Mouse (Mus musculus): ENCODE results near the gene Olfr50. TPM values are rescaled to one million over a fixed set of nuclear protein-coding genes. Genes with fewer than 3 reads are reported as not detected.

Olfr50 gene
- not detected in 2 replicates for polyA plus RNA-seq (2016; fragmentation: Nextera tagmentation; extraction: Ambion mirVana)

GRCm38 (mm10) chr2:36790238-36790637 lies at the start of gene Olfr50:
TSS of gene Olfr50 (plus strand) at chr2:36790538.
- H3K36me3 ChIP-seq = no peaks in the 10 kb centered on the region
- H3K4me3 ChIP-seq = no peak within 1 kb of the TSS
- WGBS = 85% methylated on average over 2 of the region's 2 CpGs
- DNase-seq (ENCODE audit: low spot score) = no peak
- no peak within 1 kb of the TSS for H3K27ac ChIP-seq (replicated peaks)
- H3K4me1 ChIP-seq = no peaks in the 10 kb centered on the region
- H3K9me3 ChIP-seq (replicated peaks) = peaks cover 44% of the 10 kb centered on the region
- H3K27me3 ChIP-seq (ENCODE audit: low read depth, poor library complexity, severe bottlenecking) = no peaks in the 10 kb centered on the region

- Histone ChIP-seq H3K27me3 (ENCODE audit: low read depth, poor library complexity, severe bottlenecking) (no peaks in the 10 kb centered on the region), H3K4me3 (no peak within 1 kb of the TSS), H3K9me3 (replicated peaks) (peaks cover 29% of the 10 kb centered on the region), H3K36me3 (no peaks in the 10 kb centered on the region), H3K4me1 (no peaks in the 10 kb centered on the region), H3K27ac (replicated peaks) (no peak within 1 kb of the TSS)
- no peak for DNase-seq (ENCODE audit: low spot score)
- 77% methylated on average over 2 of the region's 2 CpGs for WGBS
These were observed 6.4 kb upstream of the Olfr50 start, which contains the start of gene Olfr348 for GRCm38 (mm10) chr2:36783976-36784375. TSS of gene Olfr348 (plus strand) at chr2:36784276.

- no peak within 1 kb of the TSS for H3K4me3 ChIP-seq
- H3K27me3 ChIP-seq (ENCODE audit: low read depth, poor library complexity, severe bottlenecking) = no peaks in the 10 kb centered on the region
- no peak for DNase-seq (ENCODE audit: low spot score)
- WGBS = 91% methylated on average over 1 of the region's 1 CpGs
- H3K27ac ChIP-seq (replicated peaks) = no peak within 1 kb of the TSS
- H3K9me3 ChIP-seq (replicated peaks) = peaks cover 52% of the 10 kb centered on the region
- no peaks in the 10 kb centered on the region for H3K4me1 ChIP-seq
- H3K36me3 ChIP-seq = no peaks in the 10 kb centered on the region
These were observed 26.6 kb downstream of the Olfr50 start, which contains the start of gene Olfr3 for GRCm38 (mm10) chr2:36816932-36817331. TSS of gene Olfr3 (minus strand) at chr2:36817032.

- 82% methylated on average over 1 of the region's 1 CpGs for WGBS
These were observed 55.7 kb downstream of the Olfr50 start, which contains the start of gene Olfr350 for GRCm38 (mm10) chr2:36846010-36846409. TSS of gene Olfr350 (plus strand) at chr2:36846310.

More at GRCm38 (mm10) chr2:36846010-36846409, 55.7 kb downstream of the Olfr50 start, which contains the start of gene Olfr350:
- Histone ChIP-seq H3K9me3 (replicated peaks) (peaks cover 56% of the 10 kb centered on the region), H3K36me3 (no peaks in the 10 kb centered on the region), H3K4me1 (no peaks in the 10 kb centered on the region), H3K27me3 (ENCODE audit: low read depth, poor library complexity, severe bottlenecking) (no peaks in the 10 kb centered on the region), H3K27ac (replicated peaks) (no peak within 1 kb of the TSS), H3K4me3 (no peak within 1 kb of the TSS)
- DNase-seq (ENCODE audit: low spot score) = no peak

Other genes with a start within 250 kb of the Olfr50 start
- gene Olfr344, start 223.9 kb upstream of the Olfr50 start, polyA plus RNA-seq (2016; fragmentation: Nextera tagmentation; extraction: Ambion mirVana) = not detected in 2 replicates
- not detected in 2 replicates for gene Olfr345, start 150.5 kb upstream of the Olfr50 start, polyA plus RNA-seq (2016; fragmentation: Nextera tagmentation; extraction: Ambion mirVana)
- not detected in 2 replicates for gene Olfr346, start 104.8 kb upstream of the Olfr50 start, polyA plus RNA-seq (2016; fragmentation: Nextera tagmentation; extraction: Ambion mirVana)
- not detected in 2 replicates for gene Olfr347, start 58.6 kb upstream of the Olfr50 start, polyA plus RNA-seq (2016; fragmentation: Nextera tagmentation; extraction: Ambion mirVana)
- not detected in 2 replicates for gene Olfr348, start 6.3 kb upstream of the Olfr50 start, polyA plus RNA-seq (2016; fragmentation: Nextera tagmentation; extraction: Ambion mirVana)
- not detected in 2 replicates for gene Olfr3, start 26.5 kb downstream of the Olfr50 start, polyA plus RNA-seq (2016; fragmentation: Nextera tagmentation; extraction: Ambion mirVana)
- not detected in 2 replicates for gene Olfr350, start 55.8 kb downstream of the Olfr50 start, polyA plus RNA-seq (2016; fragmentation: Nextera tagmentation; extraction: Ambion mirVana)
- gene Olfr351, start 72.1 kb downstream of the Olfr50 start, polyA plus RNA-seq (2016; fragmentation: Nextera tagmentation; extraction: Ambion mirVana) = not detected in 2 replicates
- gene Olfr352, start 77.9 kb downstream of the Olfr50 start, polyA plus RNA-seq (2016; fragmentation: Nextera tagmentation; extraction: Ambion mirVana) = not detected in 2 replicates
- gene Olfr353, start 102.4 kb downstream of the Olfr50 start, polyA plus RNA-seq (2016; fragmentation: Nextera tagmentation; extraction: Ambion mirVana) = not detected in 2 replicates
- not detected in 2 replicates for gene Olfr354, start 115.1 kb downstream of the Olfr50 start, polyA plus RNA-seq (2016; fragmentation: Nextera tagmentation; extraction: Ambion mirVana)
- gene Olfr355, start 138.4 kb downstream of the Olfr50 start, polyA plus RNA-seq (2016; fragmentation: Nextera tagmentation; extraction: Ambion mirVana) = not detected in 2 replicates
- gene Olfr356, start 146.6 kb downstream of the Olfr50 start, polyA plus RNA-seq (2016; fragmentation: Nextera tagmentation; extraction: Ambion mirVana) = not detected in 2 replicates
- not detected in 2 replicates for gene Olfr357, start 203.3 kb downstream of the Olfr50 start, polyA plus RNA-seq (2016; fragmentation: Nextera tagmentation; extraction: Ambion mirVana)
- not detected in 2 replicates for gene Olfr358, start 218.8 kb downstream of the Olfr50 start, polyA plus RNA-seq (2016; fragmentation: Nextera tagmentation; extraction: Ambion mirVana)

Data from midbrain, embryonic 10.5 days (tissue).